Mouse (Mus musculus): ENCODE data around the gene Pcnt. TPM values are rescaled to one million over a fixed set of nuclear protein-coding genes. Genes with fewer than 3 reads are reported as not detected.

The Pcnt gene
- polyA plus RNA-seq (2014; fragmentation: Illumina TruSeq; extraction: RNeasy Lipid Tissue Mini Kit (QIAGEN cat#74804); ENCODE audit: low read depth, low replicate concordance), result 2.6 TPM

DNA sequence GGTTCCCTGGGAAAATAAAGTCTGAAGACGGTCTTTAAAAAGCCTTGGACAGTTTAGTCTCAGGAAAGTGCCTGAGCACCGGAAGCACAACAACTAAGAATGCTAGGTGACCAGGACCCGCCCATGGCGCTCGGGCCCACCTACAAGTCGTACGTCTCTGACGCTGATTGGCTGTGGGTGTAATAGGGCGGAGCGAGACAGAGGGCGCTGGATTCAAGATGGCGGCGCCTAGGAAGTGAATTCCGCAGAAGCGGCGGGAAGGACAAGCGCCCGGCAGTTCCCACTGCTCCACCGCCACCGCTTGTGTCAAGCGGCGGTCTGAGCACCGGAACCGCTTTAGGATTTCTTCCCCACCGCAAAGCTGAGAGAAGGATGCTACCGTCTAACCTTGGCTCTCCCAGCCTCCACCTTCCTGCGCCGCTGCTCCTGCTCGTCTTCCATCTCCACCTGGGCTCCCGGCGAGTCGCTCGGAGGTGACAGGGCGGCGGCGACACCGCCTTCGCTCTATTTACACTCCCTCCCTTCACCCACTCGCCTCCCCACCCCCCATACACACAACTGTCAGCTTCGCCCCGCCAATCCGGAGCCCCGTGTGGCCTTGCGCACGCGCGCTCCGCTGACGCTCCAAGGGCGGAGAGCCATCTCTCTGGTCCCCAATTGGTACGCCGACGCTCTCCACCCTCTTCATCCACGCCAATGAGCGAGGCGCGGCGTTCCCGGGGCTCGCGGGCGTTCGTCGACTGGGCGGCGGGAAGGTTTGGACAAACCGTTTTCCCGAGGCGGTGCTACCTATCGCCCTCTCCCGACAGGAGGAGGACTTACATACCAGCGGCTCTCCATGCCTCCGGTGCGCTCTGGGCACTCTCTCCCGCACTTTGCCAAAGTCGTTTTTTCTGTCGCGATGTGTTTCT lies at the start of gene Pcnt:
Gene Pcnt, minus strand, starts transcription at position 609 of the 911 bp plus-strand sequence.

DNA sequence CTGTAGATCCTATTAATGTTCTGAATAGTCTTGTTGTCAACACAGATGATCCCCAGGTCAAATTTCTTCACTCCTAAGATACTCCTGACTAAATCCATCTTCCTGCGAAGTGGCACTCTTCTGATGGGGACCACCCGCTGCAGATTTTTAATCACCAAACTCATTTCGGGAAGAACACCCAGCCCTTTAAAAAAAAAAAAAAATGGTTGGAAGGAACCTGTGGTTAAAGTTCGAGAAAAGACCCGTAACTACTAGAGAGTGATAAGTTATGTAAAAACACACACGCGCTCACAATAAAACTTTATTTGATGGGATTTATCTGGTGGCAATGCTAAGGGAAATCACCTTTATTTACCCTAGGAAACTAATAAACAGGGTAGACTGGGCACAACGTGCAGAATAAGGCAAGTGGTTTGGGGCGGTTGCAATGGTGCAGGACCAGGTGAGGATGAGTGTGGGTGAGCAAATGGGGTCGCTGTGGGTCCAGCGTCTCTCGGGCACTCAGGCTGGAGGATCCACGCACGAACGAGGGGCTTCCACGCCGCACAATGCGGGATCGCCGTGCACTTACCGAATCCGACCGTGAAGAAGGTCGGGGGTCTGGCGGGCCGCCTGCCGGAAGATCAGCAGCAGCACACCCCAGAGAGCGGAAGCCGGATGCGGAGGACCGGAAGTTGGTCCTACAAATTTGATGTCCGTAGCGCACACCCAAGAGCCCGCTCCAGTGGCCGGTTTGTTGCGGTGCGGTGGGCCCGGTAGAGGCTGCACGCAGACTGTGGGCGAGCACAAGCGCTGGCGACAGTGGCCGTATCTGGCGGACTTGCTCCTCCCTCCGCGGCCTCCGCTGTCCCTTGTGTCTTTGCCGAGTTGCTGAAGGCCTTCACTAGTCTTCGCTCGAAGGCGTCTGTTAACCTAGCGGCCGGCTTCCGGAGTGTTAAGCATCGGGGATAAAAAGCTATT lies 25.9 kb upstream of the Pcnt start, which contains the start of the genes Mcm3ap and Ybey:
Gene Mcm3ap, plus strand, starts transcription at position 725 of the 960 bp plus-strand sequence.
Gene Ybey, minus strand, starts transcription at position 912 of the 960 bp plus-strand sequence.

DNA sequence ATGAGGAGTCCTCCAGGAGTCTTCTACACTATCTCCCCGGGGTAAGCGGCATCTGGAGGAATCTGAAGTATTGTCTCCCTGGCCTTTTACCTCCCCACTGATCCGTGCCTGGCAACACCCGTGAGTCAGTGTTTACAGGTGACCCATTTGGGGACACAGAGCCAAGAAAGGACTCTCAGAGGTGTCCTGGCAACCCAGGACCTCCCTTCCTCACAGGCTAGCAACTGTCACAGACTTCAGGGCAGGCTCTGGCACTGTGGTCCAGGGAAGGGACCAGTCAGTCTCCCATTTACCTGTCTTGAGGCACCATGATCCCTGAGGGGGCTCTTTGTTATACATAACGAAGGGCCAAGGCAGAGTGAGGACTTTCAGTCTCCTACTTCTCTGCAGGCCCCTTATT lies 6.3 kb upstream of the Pcnt start, which contains the start of gene 2610028H24Rik:
Gene 2610028H24Rik, plus strand, starts transcription at position 231 of the 400 bp plus-strand sequence.

GRCm38 (mm10) chr10:76440281-76440680 lies 2.3 kb downstream of the Pcnt start, which contains the start of gene AC141477.1:
Gene AC141477.1, minus strand, starts transcription at chr10:76440444.

DNA sequence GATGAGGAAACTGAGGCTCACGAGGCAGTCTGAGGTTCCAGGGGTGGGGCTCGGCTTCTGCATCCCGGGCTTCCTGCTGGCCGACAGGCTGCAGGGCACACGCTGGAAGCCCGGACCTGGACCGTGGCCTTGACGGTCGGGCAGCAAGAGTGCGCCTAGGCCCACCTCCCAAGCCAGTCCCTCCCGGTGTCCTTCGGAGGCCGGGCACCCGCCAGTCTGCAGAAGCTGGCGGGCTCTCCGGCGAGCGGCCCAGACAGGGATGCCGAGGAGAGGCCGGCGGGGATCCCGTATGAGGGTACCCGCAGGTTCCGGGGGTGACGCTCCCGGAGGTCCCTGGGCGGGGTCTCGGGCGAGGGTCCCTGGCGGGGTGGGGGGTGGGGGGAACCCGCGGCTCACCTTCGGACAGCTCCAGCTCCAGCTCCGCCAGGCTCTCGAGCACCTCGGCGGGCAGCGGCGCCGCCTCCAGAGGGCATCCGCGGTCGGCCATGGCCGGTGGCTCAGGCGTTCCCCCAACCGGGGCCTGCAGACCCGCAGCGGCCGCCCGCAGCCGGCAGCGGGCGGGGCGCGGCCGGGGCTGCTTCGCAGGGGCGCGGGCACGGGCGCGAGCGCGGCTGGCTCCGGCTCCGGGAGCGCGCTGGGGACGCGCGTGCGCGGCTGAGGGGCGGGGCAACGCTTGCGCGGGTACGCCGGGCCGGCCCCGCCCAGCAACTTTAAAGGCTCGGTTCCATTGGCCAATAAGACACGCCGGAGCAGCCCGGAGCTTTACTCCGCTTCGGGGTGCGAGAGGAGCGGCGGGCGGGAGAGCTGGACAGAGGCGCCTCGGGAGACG lies 97.7 kb downstream of the Pcnt start, which contains the start of gene Dip2a:
Gene Dip2a, minus strand, starts transcription at position 581 of the 829 bp plus-strand sequence.

Other genes with a start within 250 kb of the Pcnt start
- 0.24 TPM for gene Prmt2, start 204.9 kb downstream of the Pcnt start, polyA plus RNA-seq (2014; fragmentation: Illumina TruSeq; extraction: RNeasy Lipid Tissue Mini Kit (QIAGEN cat#74804); ENCODE audit: low read depth, low replicate concordance)
- gene S100b, start 188.9 kb downstream of the Pcnt start, polyA plus RNA-seq (2014; fragmentation: Illumina TruSeq; extraction: RNeasy Lipid Tissue Mini Kit (QIAGEN cat#74804); ENCODE audit: low read depth, low replicate concordance), result not detected
- 1.2 TPM for gene Dip2a, start 97.5 kb downstream of the Pcnt start, polyA plus RNA-seq (2014; fragmentation: Illumina TruSeq; extraction: RNeasy Lipid Tissue Mini Kit (QIAGEN cat#74804); ENCODE audit: low read depth, low replicate concordance)
- gene AC141477.1, start 2.3 kb downstream of the Pcnt start, polyA plus RNA-seq (2014; fragmentation: Illumina TruSeq; extraction: RNeasy Lipid Tissue Mini Kit (QIAGEN cat#74804); ENCODE audit: low read depth, low replicate concordance), result not detected
- gene 2610028H24Rik, start 6.3 kb upstream of the Pcnt start, polyA plus RNA-seq (2014; fragmentation: Illumina TruSeq; extraction: RNeasy Lipid Tissue Mini Kit (QIAGEN cat#74804); ENCODE audit: low read depth, low replicate concordance), result not detected
- 6.0 TPM for gene Mcm3ap, start 26.1 kb upstream of the Pcnt start, polyA plus RNA-seq (2014; fragmentation: Illumina TruSeq; extraction: RNeasy Lipid Tissue Mini Kit (QIAGEN cat#74804); ENCODE audit: low read depth, low replicate concordance)
- 1.2 TPM for gene Ybey, start 26.3 kb upstream of the Pcnt start, polyA plus RNA-seq (2014; fragmentation: Illumina TruSeq; extraction: RNeasy Lipid Tissue Mini Kit (QIAGEN cat#74804); ENCODE audit: low read depth, low replicate concordance)
- gene Lss, start 88.8 kb upstream of the Pcnt start, polyA plus RNA-seq (2014; fragmentation: Illumina TruSeq; extraction: RNeasy Lipid Tissue Mini Kit (QIAGEN cat#74804); ENCODE audit: low read depth, low replicate concordance), result 13.8 TPM
- not detected for gene Spatc1l, start 119.5 kb upstream of the Pcnt start, polyA plus RNA-seq (2014; fragmentation: Illumina TruSeq; extraction: RNeasy Lipid Tissue Mini Kit (QIAGEN cat#74804); ENCODE audit: low read depth, low replicate concordance)
- 61.6 TPM for gene Ftcd, start 132.9 kb upstream of the Pcnt start, polyA plus RNA-seq (2014; fragmentation: Illumina TruSeq; extraction: RNeasy Lipid Tissue Mini Kit (QIAGEN cat#74804); ENCODE audit: low read depth, low replicate concordance)
- gene Col6a2, start 180.8 kb upstream of the Pcnt start, polyA plus RNA-seq (2014; fragmentation: Illumina TruSeq; extraction: RNeasy Lipid Tissue Mini Kit (QIAGEN cat#74804); ENCODE audit: low read depth, low replicate concordance), result 0.34 TPM